Mouse (Mus musculus): Measurements from ENCODE around the gene Nutf2. TPM values are rescaled to one million over a fixed set of nuclear protein-coding genes. Genes with fewer than 3 reads are reported as not detected.

Gene Nutf2
- polyA plus RNA-seq, 1 experiment from 2014 or later = 173 TPM

DNA sequence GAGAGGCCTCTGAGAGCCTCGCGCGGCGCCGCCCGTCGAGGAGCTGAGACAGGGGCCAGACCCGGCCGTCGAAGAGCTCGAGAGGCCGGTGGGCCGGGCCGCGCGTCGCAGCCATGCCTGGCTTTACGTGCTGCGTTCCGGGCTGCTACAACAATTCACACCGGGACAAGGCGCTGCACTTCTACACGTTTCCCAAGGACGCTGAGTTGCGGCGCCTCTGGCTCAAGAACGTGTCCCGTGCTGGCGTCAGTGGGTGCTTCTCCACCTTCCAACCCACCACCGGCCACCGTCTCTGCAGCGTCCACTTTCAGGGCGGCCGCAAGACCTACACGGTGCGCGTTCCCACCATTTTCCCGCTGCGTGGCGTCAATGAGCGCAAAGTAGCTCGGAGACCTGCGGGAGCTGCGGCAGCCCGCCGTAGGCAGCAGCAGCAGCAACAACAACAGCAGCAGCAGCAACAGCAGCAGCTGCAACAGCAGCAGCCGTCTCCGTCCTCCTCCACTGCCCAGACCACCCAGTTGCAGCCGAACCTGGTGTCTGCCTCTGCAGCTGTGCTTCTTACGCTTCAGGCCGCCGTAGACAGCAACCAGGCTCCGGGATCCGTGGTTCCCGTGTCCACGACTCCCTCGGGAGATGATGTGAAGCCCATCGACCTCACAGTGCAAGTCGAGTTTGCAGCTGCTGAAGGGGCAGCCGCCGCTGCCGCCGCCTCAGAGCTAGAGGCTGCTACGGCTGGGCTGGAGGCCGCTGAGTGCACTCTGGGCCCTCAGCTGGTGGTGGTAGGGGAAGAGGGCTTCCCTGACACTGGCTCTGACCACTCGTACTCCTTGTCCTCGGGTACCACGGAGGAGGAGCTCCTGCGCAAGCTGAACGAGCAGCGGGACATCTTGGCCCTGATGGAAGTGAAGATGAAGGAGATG is 4.9 kb upstream of the Nutf2 start:
- H3K27ac ChIP-seq = peak overlapping the region; percentile 88
- no peaks in the 10 kb centered on the region for H3K9me3 ChIP-seq (replicated peaks)
- ATAC-seq (replicated peaks; ENCODE audit: insufficient number of reproducible peaks, insufficient read depth, low FRiP score, low read depth) = peak; percentile 48
- H3K9ac ChIP-seq = peak overlapping the region; percentile 80
- peak overlapping the region; percentile 78 for H3K4me3 ChIP-seq
- no peaks in the 10 kb centered on the region for H3K36me3 ChIP-seq
- under 1% methylated on average over 71 of the region's 71 CpGs for WGBS
- no peaks in the 10 kb centered on the region for H3K27me3 ChIP-seq
- peaks cover 43% of the 10 kb centered on the region for H3K4me1 ChIP-seq (replicated peaks)
- H3K4me2 ChIP-seq = peak overlapping the region; percentile 95

DNA sequence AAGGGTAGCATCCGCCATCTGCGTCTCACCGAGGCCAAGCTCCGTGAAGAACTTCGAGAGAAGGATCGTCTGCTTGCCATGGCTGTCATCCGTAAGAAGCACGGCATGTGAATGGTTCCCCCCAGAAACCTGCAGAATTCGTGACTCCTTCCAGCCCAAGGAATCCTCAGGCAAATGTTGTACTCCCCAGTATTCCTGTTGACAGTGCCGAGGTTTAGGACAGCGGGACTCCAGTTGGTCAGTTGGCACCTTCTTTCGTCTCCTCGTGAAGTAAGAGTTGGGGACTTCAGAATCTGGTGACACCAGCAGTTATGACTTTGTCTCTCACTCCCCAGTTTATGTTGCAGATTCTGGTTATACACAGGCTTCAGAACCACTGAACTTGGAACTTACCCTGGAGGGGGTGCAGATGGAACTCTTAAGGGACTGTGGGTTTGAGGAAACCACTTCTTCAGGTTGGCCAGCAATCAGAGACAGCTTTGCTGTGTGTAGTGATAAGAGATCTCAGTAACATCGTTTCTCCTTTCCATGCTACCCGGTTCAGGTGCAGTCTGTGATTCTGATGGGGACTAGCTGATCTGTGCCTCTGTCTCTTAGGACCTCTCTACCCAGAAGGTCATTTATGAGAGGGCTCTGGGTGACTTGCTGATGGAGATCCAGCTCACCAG is 4.1 kb upstream of the Nutf2 start:
- 11% methylated on average over 15 of the region's 15 CpGs for WGBS
- peaks cover 39% of the 10 kb centered on the region for H3K4me1 ChIP-seq (replicated peaks)
- H3K4me2 ChIP-seq = peak overlapping the region; percentile 95
- no peaks in the 10 kb centered on the region for H3K9me3 ChIP-seq (replicated peaks)
- H3K27ac ChIP-seq = peak overlapping the region; percentile 88
- ATAC-seq (replicated peaks; ENCODE audit: insufficient number of reproducible peaks, insufficient read depth, low FRiP score, low read depth) = no peak
- peak overlapping the region; percentile 78 for H3K4me3 ChIP-seq
- peak overlapping the region; percentile 80 for H3K9ac ChIP-seq
- no peaks in the 10 kb centered on the region for H3K27me3 ChIP-seq
- H3K36me3 ChIP-seq = no peaks in the 10 kb centered on the region

DNA sequence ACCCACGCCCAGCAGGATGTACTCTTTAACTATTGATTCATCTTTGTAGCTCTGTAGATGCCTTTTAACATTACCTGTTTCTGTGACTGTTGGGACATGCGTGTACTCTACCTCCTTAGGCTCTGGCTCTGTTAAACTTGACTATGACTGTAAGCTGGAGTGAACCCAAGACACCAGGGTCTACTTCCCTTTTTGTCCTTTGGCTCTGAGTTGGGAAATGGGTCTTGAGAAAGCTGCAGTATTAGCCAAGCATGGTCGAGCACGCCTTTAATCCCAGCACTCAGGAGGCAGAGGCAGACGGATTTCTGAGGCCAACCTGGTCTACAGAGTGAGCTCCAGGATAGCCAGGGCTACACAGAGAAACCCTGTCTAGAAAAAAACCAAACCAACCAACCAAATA is 1.9 kb upstream of the Nutf2 start:
- Histone ChIP-seq H3K27me3 (no peaks in the 10 kb centered on the region), H3K4me2 (no peak overlapping the region), H3K36me3 (no peaks in the 10 kb centered on the region), H3K9ac (no peak overlapping the region), H3K4me1 (replicated peaks) (peaks cover 53% of the 10 kb centered on the region), H3K9me3 (replicated peaks) (no peaks in the 10 kb centered on the region), H3K4me3 (no peak overlapping the region), H3K27ac (no peak overlapping the region)
- no peak for ATAC-seq (replicated peaks; ENCODE audit: insufficient number of reproducible peaks, insufficient read depth, low FRiP score, low read depth)
- 83% methylated on average over 5 of the region's 5 CpGs for WGBS

DNA sequence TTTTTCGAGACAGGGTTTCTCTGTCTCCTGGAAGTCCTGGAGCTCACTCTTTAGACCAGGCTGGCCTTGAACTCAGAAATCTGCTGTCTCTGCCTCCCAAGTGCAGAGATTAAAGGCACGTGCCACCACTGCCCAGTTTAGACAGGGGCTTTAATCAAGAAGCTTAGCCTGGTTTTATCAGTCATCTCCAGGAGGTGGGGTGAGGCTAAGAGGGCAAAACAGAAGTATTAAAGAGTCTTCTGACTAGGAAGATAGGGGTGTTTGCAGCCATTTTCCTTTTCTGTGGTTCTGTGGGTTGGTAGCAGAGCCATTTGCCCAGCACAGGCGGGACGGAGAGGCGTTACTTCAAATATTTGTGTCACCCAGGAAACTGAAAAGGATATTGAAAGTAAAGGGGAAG is 1.1 kb upstream of the Nutf2 start:
- ATAC-seq (replicated peaks; ENCODE audit: insufficient number of reproducible peaks, insufficient read depth, low FRiP score, low read depth) = no peak
- no peaks in the 10 kb centered on the region for H3K27me3 ChIP-seq
- H3K9me3 ChIP-seq (replicated peaks) = no peaks in the 10 kb centered on the region
- H3K27ac ChIP-seq = peak overlapping the region; percentile 56
- no peaks in the 10 kb centered on the region for H3K36me3 ChIP-seq
- H3K4me3 ChIP-seq = peak overlapping the region; percentile 95; the same call in 1 of the 2 replicates
- H3K4me1 ChIP-seq (replicated peaks) = peaks cover 56% of the 10 kb centered on the region
- peak overlapping the region; percentile 75; the same call in 1 of the 2 replicates for H3K4me2 ChIP-seq
- H3K9ac ChIP-seq = no peak overlapping the region
- WGBS = 61% methylated on average over 5 of the region's 5 CpGs

DNA sequence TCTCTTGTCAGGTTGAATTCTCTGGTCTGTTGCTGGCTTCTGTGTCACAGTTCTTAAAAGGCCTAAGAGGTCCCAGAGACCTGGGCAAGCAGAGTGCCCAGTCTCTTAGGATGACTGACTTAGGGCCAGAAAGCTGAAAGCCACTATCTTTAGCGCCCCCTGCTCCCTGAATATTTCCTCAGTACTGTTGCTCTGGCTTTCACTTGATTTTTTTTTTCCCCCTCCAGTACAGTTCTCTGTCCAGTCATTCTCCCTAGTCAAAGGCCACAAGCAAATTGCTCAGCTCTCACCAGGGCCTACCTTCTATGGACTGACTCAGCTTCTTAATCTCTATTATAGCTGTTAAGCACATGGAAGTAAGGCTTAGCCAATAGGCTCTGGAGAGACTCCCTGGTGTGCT is 1.6 kb downstream of the Nutf2 start:
- Histone ChIP-seq H3K9ac (peak overlapping the region; percentile 93), H3K4me3 (peak overlapping the region; percentile 95), H3K4me1 (replicated peaks) (peaks cover 42% of the 10 kb centered on the region), H3K27ac (peak overlapping the region; percentile 95), H3K36me3 (peaks cover 11% of the 10 kb centered on the region), H3K27me3 (no peaks in the 10 kb centered on the region), H3K4me2 (peak overlapping the region; percentile 75), H3K9me3 (replicated peaks) (no peaks in the 10 kb centered on the region)
- ATAC-seq (replicated peaks; ENCODE audit: insufficient number of reproducible peaks, insufficient read depth, low FRiP score, low read depth) = no peak
- 9% methylated on average over 1 of the region's 1 CpGs for WGBS

DNA sequence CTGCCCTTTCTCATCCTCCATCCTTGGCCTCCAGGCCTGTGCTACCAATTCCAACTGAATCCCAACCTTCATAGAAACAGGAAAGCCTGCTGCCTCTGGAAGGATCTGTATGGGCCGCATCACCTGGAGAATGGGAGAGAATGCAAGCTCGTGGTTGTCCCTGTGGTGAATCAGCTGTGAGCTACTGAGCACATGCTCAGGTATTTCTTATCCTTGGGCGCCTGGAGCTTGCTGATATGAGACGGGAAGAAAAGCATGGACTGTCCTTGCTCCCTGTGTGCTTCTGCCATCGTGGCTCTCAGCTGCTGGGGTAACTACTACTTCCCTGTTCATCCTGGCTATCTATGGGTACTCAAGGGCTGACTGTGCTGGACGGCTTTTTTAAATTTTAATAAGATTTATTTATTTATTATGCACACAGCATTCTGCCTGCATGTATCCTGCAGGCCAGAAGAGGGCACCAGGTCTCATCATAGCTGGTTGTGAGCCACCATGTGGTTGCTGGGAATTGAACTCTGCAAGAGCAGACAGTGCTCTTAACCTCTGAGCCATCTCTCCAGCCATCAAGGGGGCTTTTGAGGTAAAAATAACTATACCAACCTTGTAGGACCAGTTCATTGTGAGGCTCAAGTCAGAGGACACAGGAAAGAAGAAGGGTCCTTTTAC is 6.1 kb downstream of the Nutf2 start:
- Histone ChIP-seq H3K4me3 (no peak overlapping the region), H3K9ac (no peak overlapping the region), H3K27me3 (no peaks in the 10 kb centered on the region), H3K4me2 (no peak overlapping the region), H3K4me1 (replicated peaks) (peaks cover 19% of the 10 kb centered on the region), H3K27ac (no peak overlapping the region), H3K36me3 (peaks cover 30% of the 10 kb centered on the region), H3K9me3 (replicated peaks) (no peaks in the 10 kb centered on the region)
- 76% methylated on average over 6 of the region's 6 CpGs for WGBS
- ATAC-seq (replicated peaks; ENCODE audit: insufficient number of reproducible peaks, insufficient read depth, low FRiP score, low read depth) = no peak

DNA sequence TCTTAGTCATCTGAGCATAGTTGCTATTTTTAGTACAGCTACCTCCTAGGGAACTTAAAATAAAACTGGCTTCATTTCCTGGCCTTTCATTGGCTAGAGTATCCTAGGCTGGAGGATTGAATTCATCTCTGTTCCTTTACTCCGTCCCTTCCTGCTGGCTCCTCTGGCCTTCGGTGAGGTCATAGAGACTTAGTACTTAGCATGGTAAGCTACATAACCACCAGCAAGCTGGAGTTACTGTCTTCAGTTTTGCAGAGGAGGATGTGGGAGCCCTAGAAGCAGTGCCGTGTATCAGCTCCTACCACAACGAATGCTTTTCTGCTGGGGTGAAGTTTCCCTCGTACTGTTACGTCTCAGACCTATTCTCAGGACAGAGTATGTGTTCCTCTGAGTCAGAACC is 13.9 kb downstream of the Nutf2 start:
- Histone ChIP-seq H3K36me3 (peaks cover 43% of the 10 kb centered on the region), H3K27ac (peak overlapping the region; percentile 75), H3K4me2 (peak overlapping the region; percentile 13), H3K4me1 (replicated peaks) (peaks cover 27% of the 10 kb centered on the region), H3K27me3 (no peaks in the 10 kb centered on the region), H3K4me3 (no peak overlapping the region), H3K9me3 (replicated peaks) (no peaks in the 10 kb centered on the region), H3K9ac (no peak overlapping the region)
- ATAC-seq (replicated peaks; ENCODE audit: insufficient number of reproducible peaks, insufficient read depth, low FRiP score, low read depth) = peak; percentile 72; the same call in 1 of the 2 replicates
- WGBS = 40% methylated on average over 6 of the region's 6 CpGs

DNA sequence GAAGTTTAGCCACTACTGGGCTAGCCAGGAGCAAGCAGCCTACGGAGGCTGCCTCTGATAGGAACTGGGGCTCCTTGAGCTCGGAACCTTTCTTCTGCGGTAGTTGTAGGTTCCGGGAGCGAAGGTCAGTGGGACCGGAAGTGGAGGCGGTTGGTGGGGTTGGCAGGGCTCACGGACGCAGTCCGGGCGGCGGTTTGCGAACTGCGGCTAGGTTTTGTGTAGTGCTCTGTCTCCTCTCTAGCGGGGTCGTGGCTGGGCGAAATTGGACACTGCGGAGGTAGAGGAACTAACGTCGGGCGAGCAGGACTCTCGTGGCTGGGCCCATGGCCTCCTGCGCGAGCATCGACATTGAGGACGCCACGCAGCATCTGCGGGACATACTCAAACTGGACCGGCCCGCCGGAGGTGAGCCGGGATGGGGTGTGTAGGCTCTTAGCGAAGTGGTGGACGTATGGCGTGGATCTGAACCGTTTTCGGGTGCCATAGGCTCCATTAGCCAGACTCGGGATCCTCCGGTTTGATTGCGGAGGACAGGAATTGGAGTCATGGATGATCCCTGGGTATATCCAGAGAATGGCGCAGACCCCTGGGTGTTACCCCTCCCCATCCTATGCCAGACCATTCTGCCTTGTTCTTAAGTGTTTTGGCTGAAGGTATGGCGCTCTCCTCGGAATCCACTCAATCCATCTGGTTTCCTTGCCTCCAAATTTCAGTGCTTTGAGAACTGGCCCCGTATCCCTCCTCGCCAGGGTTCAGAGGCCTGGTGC is 20.6 kb downstream of the Nutf2 start, which contains the start of gene Edc4:
Gene Edc4 (plus strand): TSS at position 128 of the 767 bp plus-strand sequence.
- peak within 1 kb of the TSS; percentile 76 for H3K27ac ChIP-seq
- ATAC-seq (replicated peaks; ENCODE audit: insufficient number of reproducible peaks, insufficient read depth, low FRiP score, low read depth) = peak; percentile 75
- peak within 1 kb of the TSS; percentile 97 for H3K4me3 ChIP-seq
- H3K4me2 ChIP-seq = peak within 1 kb of the TSS; percentile 85
- WGBS = under 1% methylated on average over 45 of the region's 45 CpGs
- H3K9ac ChIP-seq = peak within 1 kb of the TSS; percentile 96
- H3K36me3 ChIP-seq = peaks cover 53% of the 10 kb centered on the region
- H3K27me3 ChIP-seq = no peaks in the 10 kb centered on the region
- no peaks in the 10 kb centered on the region for H3K9me3 ChIP-seq (replicated peaks)
- peaks cover 18% of the 10 kb centered on the region for H3K4me1 ChIP-seq (replicated peaks)

DNA sequence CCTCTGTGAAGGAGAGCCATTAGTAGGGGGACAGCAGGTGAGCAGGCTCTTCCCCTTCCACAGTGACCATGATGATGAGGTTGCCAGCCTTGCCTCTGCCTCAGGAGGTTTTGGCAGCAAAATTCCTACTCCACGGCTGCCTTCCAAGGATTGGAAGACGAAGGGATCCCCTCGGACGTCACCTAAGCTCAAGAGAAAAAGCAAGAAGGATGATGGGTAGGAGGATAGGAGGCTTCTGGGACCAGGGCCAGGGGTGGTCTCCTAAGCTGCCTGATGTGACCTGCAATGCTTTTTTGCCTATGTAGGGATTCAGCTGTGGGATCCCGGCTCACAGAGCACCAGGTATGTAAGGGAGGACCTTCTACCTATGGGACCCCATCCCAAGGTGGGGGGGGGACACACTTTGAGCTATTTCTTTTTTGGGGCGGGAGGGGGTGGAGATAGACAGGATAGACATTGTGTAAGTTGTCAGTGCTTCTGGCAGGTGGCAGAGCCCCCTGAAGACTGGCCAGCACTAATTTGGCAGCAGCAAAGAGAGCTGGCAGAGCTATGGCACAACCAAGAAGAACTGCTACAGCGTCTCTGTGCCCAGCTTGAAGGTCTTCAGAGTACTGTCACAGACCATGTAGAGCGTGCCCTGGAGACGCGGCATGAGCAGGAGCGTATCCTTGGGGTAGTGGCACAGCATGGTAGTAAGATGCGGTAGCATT is 29.5 kb downstream of the Nutf2 start:
- Histone ChIP-seq H3K9ac (no peak overlapping the region), H3K27ac (no peak overlapping the region), H3K4me2 (no peak overlapping the region), H3K4me3 (no peak overlapping the region), H3K4me1 (replicated peaks) (peaks cover 6% of the 10 kb centered on the region), H3K36me3 (peaks cover 78% of the 10 kb centered on the region), H3K9me3 (replicated peaks) (no peaks in the 10 kb centered on the region), H3K27me3 (no peaks in the 10 kb centered on the region)
- WGBS = 91% methylated on average over 12 of the region's 12 CpGs
- ATAC-seq (replicated peaks; ENCODE audit: insufficient number of reproducible peaks, insufficient read depth, low FRiP score, low read depth) = no peak

DNA sequence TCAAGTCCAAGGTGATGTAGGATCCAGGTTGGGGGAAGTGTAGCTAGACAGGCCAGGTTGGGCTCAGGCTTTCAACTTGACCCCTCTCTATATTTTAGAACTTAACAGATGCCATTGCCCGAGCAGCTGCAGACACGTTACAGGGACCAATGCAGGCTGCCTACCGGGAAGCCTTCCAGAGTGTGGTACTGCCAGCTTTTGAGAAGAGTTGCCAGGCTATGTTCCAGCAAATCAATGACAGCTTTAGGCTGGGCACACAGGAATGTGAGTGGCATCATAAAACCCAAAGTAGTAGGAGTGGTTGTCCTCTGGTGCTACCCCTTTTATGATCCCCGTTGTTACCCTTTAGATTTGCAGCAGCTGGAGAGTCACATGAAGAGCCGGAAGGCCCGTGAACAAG is 30.5 kb downstream of the Nutf2 start:
- Histone ChIP-seq H3K4me2 (no peak overlapping the region), H3K4me3 (no peak overlapping the region), H3K4me1 (replicated peaks) (peaks cover 6% of the 10 kb centered on the region), H3K36me3 (peaks cover 68% of the 10 kb centered on the region), H3K9me3 (replicated peaks) (no peaks in the 10 kb centered on the region), H3K27ac (no peak overlapping the region), H3K9ac (no peak overlapping the region), H3K27me3 (no peaks in the 10 kb centered on the region)
- no peak for ATAC-seq (replicated peaks; ENCODE audit: insufficient number of reproducible peaks, insufficient read depth, low FRiP score, low read depth)
- 86% methylated on average over 6 of the region's 6 CpGs for WGBS
